Mouse (Mus musculus): Measurements from ENCODE around the gene Prkcb. TPM values are rescaled to one million over a fixed set of nuclear protein-coding genes. Genes with fewer than 3 reads are reported as not detected.

Prkcb gene
- total RNA-seq, 4 experiments from 2014 or later, result 1.6 to 4.8 (median 2.1) TPM

GRCm38 (mm10) chr7:122512430-122512966, 223.9 kb downstream of the Prkcb start:
- DNase-seq (ENCODE audit: low spot score), result peak; percentile 3

DNA sequence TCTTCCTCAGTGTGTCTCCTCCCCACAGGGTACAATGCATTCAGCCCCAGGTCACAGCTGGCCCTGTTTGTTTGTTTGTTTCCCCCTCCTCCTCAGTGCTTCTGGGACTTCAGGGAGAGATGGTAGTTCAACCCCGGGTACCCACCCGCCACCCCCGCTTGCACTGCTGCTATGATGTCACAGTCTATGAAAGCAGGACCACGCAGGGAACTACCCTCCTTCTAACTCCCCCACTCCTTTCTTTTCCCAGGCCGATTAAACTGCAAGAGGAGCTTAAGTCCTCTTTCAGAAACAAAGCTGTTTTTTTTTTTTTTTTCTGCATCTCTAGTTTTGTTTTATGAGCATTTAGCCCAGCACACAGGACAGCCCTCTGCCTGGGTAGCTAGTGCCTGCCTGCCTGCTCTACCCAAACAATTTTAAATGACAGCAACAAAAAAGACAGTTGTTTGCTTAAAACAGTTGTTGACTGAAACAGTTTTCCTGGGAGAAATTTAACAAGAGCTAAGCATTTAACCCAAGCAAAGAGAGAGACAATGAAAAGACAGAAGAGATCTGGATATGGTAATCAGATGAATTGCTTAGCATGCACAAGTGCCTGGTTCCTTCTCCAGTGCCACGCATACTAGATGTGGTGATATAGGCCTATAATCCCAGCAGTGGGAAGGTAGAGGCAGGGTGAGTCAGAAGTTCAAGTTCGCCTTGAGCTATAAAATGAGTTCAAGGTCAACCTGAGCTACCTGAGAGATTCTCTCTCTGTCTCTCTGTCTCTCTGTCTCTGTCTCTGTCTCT, 232.5 kb downstream of the Prkcb start:
- DNase-seq (ENCODE audit: low spot score), result no peak

- no peak for DNase-seq (ENCODE audit: low spot score)
Measured at GRCm38 (mm10) chr7:122528201-122528600, 239.7 kb downstream of the Prkcb start.

- DNase-seq (ENCODE audit: low spot score), result no peak
Measured at GRCm38 (mm10) chr7:122528646-122529045, 240.1 kb downstream of the Prkcb start.

GRCm38 (mm10) chr7:122533566-122534360, 245.2 kb downstream of the Prkcb start:
- DNase-seq (ENCODE audit: low spot score), result no peak

- no peak for DNase-seq (ENCODE audit: low spot score)
Measured at GRCm38 (mm10) chr7:122544616-122545015, 256.1 kb downstream of the Prkcb start.

GRCm38 (mm10) chr7:122556575-122557140, 268.1 kb downstream of the Prkcb start:
- no peak for DNase-seq (ENCODE audit: low spot score)

- no peak for DNase-seq (ENCODE audit: low spot score)
Measured at GRCm38 (mm10) chr7:122558085-122558811, 269.7 kb downstream of the Prkcb start.

DNA sequence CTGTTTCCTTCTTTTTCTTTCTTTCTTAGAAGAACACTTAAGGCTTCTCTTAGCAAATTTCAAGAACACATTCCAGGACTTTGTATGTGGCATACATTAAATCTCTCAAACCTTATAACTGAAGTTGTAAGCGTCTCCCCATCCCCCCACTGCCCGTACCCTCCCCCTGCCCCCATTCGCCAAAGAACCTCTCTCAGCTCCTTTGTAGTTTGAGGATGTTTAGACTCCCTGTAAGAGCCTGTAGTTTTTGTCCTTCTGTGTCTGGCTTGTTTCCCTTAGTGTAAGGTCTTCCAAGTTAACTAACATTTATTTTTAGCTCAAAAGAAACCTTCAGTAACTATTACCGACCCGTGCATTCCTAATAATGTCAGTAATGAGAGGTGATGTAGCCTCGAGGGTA, 270.4 kb downstream of the Prkcb start:
- no peak for DNase-seq (ENCODE audit: low spot score)

DNA sequence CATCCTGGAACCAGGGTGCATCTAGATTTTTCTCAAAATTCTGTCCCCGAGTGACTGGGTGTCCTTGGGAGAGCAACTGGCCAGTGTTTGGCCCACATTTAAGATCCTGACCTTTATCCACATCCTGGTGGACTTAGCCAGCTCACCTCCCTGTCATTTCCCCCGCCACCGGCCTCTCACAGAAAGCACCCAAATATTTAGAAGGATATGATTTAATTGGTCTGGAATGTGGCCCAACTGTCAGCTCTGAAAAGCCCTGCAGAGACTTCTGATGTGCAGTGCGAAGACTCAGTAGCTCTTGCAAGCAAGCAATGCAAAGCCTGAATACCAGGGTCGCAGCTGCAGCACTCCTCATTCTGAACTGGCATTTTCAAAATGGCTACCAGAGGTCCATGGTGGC, 274.0 kb downstream of the Prkcb start:
- DNase-seq (ENCODE audit: low spot score), result peak; percentile 40

- DNase-seq (ENCODE audit: low spot score), result no peak
Measured at GRCm38 (mm10) chr7:122565371-122565770, 276.8 kb downstream of the Prkcb start.

DNA sequence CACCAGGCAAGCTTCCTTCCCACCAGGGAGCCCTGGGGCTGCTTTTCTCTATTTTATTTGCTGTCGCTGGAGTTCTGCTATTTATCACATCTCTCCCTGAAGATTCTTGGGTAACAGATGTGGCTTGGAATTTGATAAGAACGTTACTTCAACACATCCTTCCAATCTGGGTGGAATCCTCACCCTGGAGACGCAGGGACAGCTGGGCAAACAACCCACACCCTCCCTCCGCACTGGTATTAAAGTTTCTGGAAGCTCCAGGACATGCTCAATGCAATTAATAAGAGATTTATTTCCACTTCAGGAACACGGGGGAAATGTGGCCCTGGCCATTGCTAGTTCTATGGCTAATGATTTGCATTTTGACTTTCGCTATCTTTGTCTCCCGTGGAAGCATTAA, 277.5 kb downstream of the Prkcb start:
- DNase-seq (ENCODE audit: low spot score), result no peak

DNA sequence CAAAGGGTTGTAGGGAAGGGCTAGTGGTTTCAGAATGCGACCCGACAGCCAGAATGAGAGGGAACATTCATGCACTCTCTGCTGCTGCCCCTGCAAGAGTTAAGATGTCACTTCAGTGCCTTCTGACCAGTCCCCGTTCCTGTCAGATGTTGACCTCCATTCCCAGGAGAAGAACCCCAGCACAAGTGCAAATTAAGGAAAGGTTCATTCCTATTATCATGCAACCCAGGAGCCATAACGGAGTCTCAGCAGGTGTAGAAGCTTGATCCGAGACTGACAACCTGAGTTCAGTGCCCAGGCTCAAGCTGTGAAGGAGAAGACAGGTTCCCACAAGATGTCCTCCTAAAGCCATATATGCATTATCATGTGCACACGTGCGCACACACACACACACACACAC, 280.2 kb downstream of the Prkcb start:
- DNase-seq (ENCODE audit: low spot score), result no peak

DNA sequence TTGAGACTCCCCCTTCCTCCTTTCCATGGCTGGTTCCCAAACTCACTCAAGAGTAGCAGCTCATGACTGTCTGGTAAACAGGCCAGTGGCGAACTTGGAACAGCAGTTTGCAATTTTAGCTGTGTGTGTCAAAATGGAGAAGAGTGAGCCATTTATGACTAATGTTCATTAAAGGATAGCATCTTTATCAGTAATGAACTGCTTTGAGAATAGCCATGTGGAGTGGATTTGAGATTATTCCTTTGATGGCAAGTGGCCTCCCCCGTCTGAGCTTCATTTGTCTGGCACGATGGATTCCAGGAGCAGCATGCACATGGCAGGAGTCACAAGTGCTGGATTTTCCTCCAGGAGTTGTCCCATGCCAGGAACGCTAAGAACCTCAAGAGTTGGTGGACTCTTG, 281.9 kb downstream of the Prkcb start:
- no peak for DNase-seq (ENCODE audit: low spot score)

DNA sequence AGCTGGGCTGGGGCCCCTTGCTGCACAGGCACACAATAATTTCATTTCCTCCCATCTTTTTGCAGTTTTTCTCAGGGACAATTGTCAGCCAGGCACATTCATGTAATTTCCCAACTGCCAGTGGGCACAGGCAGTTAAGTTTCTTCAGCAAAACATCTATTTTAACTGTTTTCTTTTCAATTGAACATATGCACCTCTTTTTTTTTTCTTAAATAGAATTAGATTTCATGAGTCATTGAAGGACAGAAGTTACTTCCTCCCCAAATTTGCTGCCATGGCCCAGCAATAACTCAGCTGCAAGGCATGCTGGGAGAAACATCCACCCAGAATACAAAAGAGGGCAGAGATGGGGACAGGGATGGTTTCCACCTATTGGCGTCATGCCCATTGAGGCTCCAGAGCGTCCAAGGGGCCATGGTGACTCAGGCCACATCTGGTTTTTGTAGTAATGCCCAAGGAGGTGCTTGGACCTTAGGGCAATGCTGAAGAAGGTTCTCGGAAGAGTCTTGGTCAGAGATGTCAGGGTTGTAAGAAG, 284.6 kb downstream of the Prkcb start:
- no peak for DNase-seq (ENCODE audit: low spot score)

- no peak for DNase-seq (ENCODE audit: low spot score)
Measured at GRCm38 (mm10) chr7:122574418-122574817, 285.9 kb downstream of the Prkcb start.

GRCm38 (mm10) chr7:122575056-122575455, 286.5 kb downstream of the Prkcb start:
- no peak for DNase-seq (ENCODE audit: low spot score)

DNA sequence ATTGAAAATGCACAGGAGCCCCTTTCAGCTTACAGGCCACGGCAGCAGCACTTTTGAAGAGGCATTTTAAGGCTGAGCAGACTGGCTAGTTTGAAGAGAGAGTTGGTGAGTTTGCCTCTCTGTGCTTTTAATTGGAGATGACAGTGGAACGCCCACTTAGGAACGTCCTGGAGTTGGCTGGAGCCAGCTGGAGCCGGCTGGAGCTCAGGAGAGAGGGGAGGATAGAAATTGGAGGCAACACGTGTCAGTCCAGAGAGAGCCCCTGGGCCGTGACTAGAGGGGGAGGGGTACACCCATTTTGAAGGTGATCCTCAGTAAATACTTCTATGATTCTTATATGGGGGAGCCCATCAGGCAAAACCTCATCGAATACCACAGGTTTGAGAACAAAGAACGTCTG, 287.0 kb downstream of the Prkcb start:
- no peak for DNase-seq (ENCODE audit: low spot score)

DNA sequence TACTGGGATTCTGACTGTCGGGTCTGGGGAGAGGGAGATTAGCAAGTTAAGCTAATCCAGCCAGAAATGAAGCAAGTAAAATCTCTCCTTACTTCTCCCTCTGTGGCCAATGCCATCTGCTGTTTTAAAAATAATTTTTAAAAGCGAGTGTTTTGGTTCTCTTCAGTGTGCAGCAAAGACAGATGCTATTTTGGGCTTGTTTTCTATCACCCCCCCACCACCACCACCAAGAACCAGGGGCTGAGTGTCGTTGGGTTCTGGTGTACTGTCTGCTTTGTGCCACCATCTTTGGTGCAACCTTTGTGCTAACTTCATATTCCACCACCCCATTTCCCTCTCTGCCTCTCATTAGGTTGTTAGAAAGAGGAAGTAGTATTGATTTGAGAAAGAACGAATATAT, 289.0 kb downstream of the Prkcb start:
- no peak for DNase-seq (ENCODE audit: low spot score)

- no peak for DNase-seq (ENCODE audit: low spot score)
Measured at GRCm38 (mm10) chr7:122579461-122580157, 291.1 kb downstream of the Prkcb start.

DNA sequence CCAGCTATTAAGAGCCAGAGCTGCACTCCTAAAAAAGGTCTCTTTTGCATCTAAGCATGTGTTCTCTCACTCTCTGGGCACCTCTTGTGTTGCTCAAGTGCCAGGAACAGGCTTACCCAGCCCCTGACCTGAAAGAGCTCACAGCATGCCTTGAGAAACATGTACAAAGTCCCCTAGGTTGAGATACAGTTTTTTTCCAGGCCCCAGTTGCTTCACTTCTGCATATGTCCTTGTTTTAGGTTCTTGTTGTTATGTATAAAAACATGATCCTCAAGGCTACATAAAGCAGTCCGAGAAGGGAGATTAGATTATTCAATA, 291.6 kb downstream of the Prkcb start:
- DNase-seq (ENCODE audit: low spot score), result no peak
